Mouse (Mus musculus): ENCODE measurements around the gene Tldc2.

DNA sequence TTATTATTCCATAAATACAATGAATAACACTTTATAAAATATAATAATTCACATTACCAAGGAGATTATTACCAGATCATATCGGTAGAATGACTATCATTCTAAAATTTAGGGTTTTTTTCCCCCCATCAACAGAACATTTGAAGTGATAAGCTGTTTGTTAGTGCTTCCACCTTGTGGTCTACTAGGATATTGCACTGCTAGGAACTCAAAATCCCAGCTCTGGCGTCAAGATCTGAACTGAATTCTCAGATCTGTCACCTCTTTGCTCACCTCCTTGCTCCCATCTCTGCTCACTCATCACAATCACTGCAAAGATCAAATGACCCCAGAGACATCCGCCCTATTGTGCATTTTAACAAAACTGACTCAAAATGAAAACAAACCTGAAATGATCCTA, 30.1 kb downstream of the Tldc2 start:
- TF ChIP-seq NELFE (IDR thresholded peaks at IDR 0.05; ENCODE audit: low read depth, low read length) = no peak
- no peak for TF ChIP-seq JUN (IDR thresholded peaks at IDR 0.05; ENCODE audit: insufficient read depth, low read depth, low read length)
- TF ChIP-seq EP300 (IDR thresholded peaks at IDR 0.05; ENCODE audit: low read length) = no peak
- TF ChIP-seq MAFK (IDR thresholded peaks at IDR 0.05; ENCODE audit: insufficient replicate concordance, low read length) = no peak

Data from CH12.LX (cell line).